Mouse (Mus musculus) forebrain, embryonic 16.5 days (tissue): ENCODE results near the gene Scarb2. TPM values are rescaled to one million over a fixed set of nuclear protein-coding genes. Genes with fewer than 3 reads are reported as not detected.

Source experiments
- ATAC-seq: fragments of 200-750 bp; cut with Nextera tagmentation; 2 replicates; pipeline ENCODE4 v1.8.0; 2017; ENCODE audit warnings: mild to moderate bottlenecking, moderate library complexity
- H3K27ac ChIP-seq: fragments of 300-500 bp; sonication (generic); 2 replicates; pipeline ENCODE4 v1.5.1; 2014; ENCODE audit warnings: low read length, control low read depth
- H3K27me3 ChIP-seq: fragments of 300-500 bp; sonication (generic); replicated peaks from 2 replicates; pipeline ENCODE4 v1.6.1; 2014; ENCODE audit warnings: low read length; ENCODE audit not compliant: control insufficient read depth, insufficient read depth
- H3K36me3 ChIP-seq: fragments of 300-500 bp; sonication (generic); 2 replicates; pipeline ENCODE4 v1.6.1; 2014; ENCODE audit not compliant: control insufficient read depth, insufficient read depth
- H3K4me1 ChIP-seq: fragments of 300-500 bp; sonication (generic); replicated peaks from 2 replicates; pipeline ENCODE4 v1.6.1; 2014; ENCODE audit warnings: low read length; ENCODE audit not compliant: control insufficient read depth, insufficient read depth
- H3K4me2 ChIP-seq: fragments of 300-500 bp; sonication (generic); 2 replicates; pipeline ENCODE4 v1.6.1; 2014; ENCODE audit warnings: mild to moderate bottlenecking, low read length, control low read depth
- H3K4me3 ChIP-seq: fragments of 300-500 bp; sonication (generic); replicated peaks from 2 replicates; pipeline ENCODE4 v1.5.1; 2014; ENCODE audit warnings: mild to moderate bottlenecking, low read length, control low read depth
- H3K9ac ChIP-seq: fragments of 300-500 bp; sonication (generic); replicated peaks from 2 replicates; pipeline ENCODE4 v1.6.1; 2014; ENCODE audit warnings: low read depth, low read length, control low read depth
- H3K9me3 ChIP-seq: fragments of 300-500 bp; sonication (generic); 2 replicates; pipeline ENCODE4 v1.6.1; 2016; ENCODE audit warnings: low read length; ENCODE audit not compliant: control insufficient read depth
- WGBS: fragments of 180-500 bp; shearing (Covaris S2); extraction: QIAGEN DNeasy Blood & Tissue Kit; methylation state at CpG from one replicate; pipeline ENCODE4 v1.1.7; 2014; 5-methylcytosine and 5-hydroxymethylcytosine counted together
- polyA plus RNA-seq: library from polyadenylated mRNA; unstranded; fragments of >200 nt; fragmentation: Nextera tagmentation; extraction: Ambion mirVana; gene quantifications from 2 replicates; pipeline ENCODE4 v1.2.1, GENCODE M21; 2015

The Scarb2 gene
- polyA plus RNA-seq, 1 experiment from 2014 or later = 27.0 TPM

- H3K4me3 ChIP-seq = no peak overlapping the region
- H3K9ac ChIP-seq = no peak overlapping the region
- H3K27me3 ChIP-seq = no peaks in the 10 kb centered on the region
- WGBS = 50% methylated on average over 5 of the region's 5 CpGs
- peaks cover 11% of the 10 kb centered on the region for H3K36me3 ChIP-seq
- no peak overlapping the region for H3K4me2 ChIP-seq
- no peak overlapping the region for H3K27ac ChIP-seq
- no peaks in the 10 kb centered on the region for H3K9me3 ChIP-seq
- no peak for ATAC-seq
- H3K4me1 ChIP-seq = no peaks in the 10 kb centered on the region
These were observed 47.9 kb downstream of the Scarb2 start for GRCm38 (mm10) chr5:92458726-92459125.

DNA sequence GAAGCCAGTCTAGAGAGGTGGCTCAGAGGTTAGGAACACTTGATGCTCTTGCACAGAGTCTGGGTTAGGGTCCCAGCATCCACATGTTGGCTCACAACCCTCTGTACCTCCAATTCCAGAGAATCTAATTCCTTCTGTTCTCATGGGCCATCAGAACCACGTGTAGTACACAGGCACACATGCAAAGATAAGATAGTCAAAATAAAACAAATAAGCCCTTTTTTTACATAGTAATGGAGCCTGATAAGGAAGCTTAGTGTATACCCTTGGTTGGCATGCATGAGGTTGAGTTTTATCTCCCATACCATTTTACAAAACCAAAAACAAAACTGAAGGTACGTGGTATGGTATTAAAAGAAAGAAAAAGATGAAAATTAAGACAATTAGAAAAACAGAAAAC, 49.2 kb downstream of the Scarb2 start:
- Histone ChIP-seq H3K4me2 (no peak overlapping the region), H3K27ac (no peak overlapping the region), H3K9me3 (no peaks in the 10 kb centered on the region), H3K27me3 (no peaks in the 10 kb centered on the region), H3K36me3 (peaks cover 20% of the 10 kb centered on the region), H3K4me3 (no peak overlapping the region), H3K4me1 (no peaks in the 10 kb centered on the region), H3K9ac (no peak overlapping the region)
- ATAC-seq = no peak
- whole genome bisulfite sequencing = 88% methylated on average over 2 of the region's 2 CpGs

GRCm38 (mm10) chr5:92452876-92453275, 53.8 kb downstream of the Scarb2 start:
- no peaks in the 10 kb centered on the region for H3K9me3 ChIP-seq
- no peak for ATAC-seq
- no peak overlapping the region for H3K9ac ChIP-seq
- H3K36me3 ChIP-seq = peaks cover 44% of the 10 kb centered on the region
- no peaks in the 10 kb centered on the region for H3K27me3 ChIP-seq
- no peak overlapping the region for H3K27ac ChIP-seq
- WGBS = 95% methylated on average over 5 of the region's 5 CpGs
- H3K4me1 ChIP-seq = no peaks in the 10 kb centered on the region
- no peak overlapping the region for H3K4me2 ChIP-seq
- no peak overlapping the region for H3K4me3 ChIP-seq

DNA sequence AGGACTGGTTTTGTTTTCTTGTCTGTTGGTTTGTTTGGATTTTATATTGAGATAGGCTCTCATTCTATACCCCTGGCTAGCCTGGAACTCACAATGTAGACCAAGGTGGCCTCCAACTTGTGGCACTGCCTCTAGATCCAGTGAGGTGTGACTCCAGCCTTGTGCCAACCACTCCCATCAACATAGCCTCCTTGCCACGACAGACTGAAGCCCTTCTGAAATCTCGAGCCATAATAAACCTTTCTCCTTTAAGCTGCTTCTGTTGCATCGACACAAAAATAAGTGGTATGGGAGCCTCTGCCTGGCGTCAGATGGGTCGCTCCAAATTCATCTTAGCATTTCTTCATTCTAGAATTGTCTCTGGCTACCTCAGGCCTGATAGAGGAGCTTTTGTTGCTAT, 59.9 kb downstream of the Scarb2 start:
- Histone ChIP-seq H3K4me2 (no peak overlapping the region), H3K27me3 (no peaks in the 10 kb centered on the region), H3K9ac (no peak overlapping the region), H3K4me1 (no peaks in the 10 kb centered on the region), H3K36me3 (peaks cover 43% of the 10 kb centered on the region), H3K4me3 (no peak overlapping the region), H3K27ac (no peak overlapping the region), H3K9me3 (no peaks in the 10 kb centered on the region)
- ATAC-seq = no peak
- WGBS = 95% methylated on average over 5 of the region's 5 CpGs

GRCm38 (mm10) chr5:92445016-92445415, 61.6 kb downstream of the Scarb2 start:
- Histone ChIP-seq H3K4me1 (no peaks in the 10 kb centered on the region), H3K4me2 (no peak overlapping the region), H3K4me3 (no peak overlapping the region), H3K9me3 (no peaks in the 10 kb centered on the region), H3K27ac (no peak overlapping the region), H3K27me3 (no peaks in the 10 kb centered on the region), H3K36me3 (peaks cover 32% of the 10 kb centered on the region), H3K9ac (no peak overlapping the region)
- ATAC-seq = no peak
- WGBS = 97% methylated on average over 2 of the region's 2 CpGs

GRCm38 (mm10) chr5:92442914-92443313, 63.7 kb downstream of the Scarb2 start:
- WGBS = 92% methylated on average over 7 of the region's 7 CpGs
- Histone ChIP-seq H3K4me3 (no peak overlapping the region), H3K4me2 (no peak overlapping the region), H3K36me3 (peaks cover 20% of the 10 kb centered on the region), H3K4me1 (no peaks in the 10 kb centered on the region), H3K27ac (no peak overlapping the region), H3K27me3 (no peaks in the 10 kb centered on the region), H3K9me3 (no peaks in the 10 kb centered on the region), H3K9ac (no peak overlapping the region)
- no peak for ATAC-seq

GRCm38 (mm10) chr5:92441494-92441893, 65.1 kb downstream of the Scarb2 start:
- ATAC-seq = no peak

DNA sequence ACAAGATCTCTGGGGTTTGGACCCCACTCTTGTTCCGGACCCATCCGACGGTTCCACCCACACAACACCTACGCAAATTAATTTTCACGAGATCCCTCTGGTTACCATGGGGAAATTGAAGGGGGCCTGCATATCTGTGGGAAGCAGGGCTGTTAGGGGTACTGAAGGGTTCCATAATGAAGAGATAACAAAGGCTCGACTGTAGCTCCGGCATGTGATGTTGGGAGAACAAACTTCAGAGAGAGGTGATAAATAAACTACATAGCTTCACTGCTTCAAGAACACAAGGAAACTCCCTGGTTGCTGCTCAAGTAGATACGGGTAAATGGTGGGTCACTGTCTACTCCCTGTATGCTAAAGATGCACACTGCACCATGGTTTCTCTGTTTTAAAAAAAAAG, 68.1 kb downstream of the Scarb2 start:
- H3K36me3 ChIP-seq = no peaks in the 10 kb centered on the region; the same call in 1 of the 2 replicates
- H3K9ac ChIP-seq = no peak overlapping the region
- no peak overlapping the region for H3K4me2 ChIP-seq
- H3K27me3 ChIP-seq = no peaks in the 10 kb centered on the region
- H3K4me1 ChIP-seq = peaks cover 8% of the 10 kb centered on the region
- H3K27ac ChIP-seq = no peak overlapping the region
- H3K4me3 ChIP-seq = no peak overlapping the region
- WGBS = 92% methylated on average over 8 of the region's 8 CpGs
- no peak for ATAC-seq
- no peaks in the 10 kb centered on the region for H3K9me3 ChIP-seq

More at GRCm38 (mm10) chr5:92441494-92441893, 65.1 kb downstream of the Scarb2 start:
- no peak overlapping the region for H3K4me2 ChIP-seq
- no peak overlapping the region for H3K4me3 ChIP-seq
- H3K4me1 ChIP-seq = no peaks in the 10 kb centered on the region
- H3K9me3 ChIP-seq = no peaks in the 10 kb centered on the region
- no peaks in the 10 kb centered on the region for H3K27me3 ChIP-seq
- no peak overlapping the region for H3K27ac ChIP-seq
- WGBS = 79% methylated on average over 5 of the region's 5 CpGs
- H3K9ac ChIP-seq = no peak overlapping the region
- peaks cover 9% of the 10 kb centered on the region for H3K36me3 ChIP-seq

DNA sequence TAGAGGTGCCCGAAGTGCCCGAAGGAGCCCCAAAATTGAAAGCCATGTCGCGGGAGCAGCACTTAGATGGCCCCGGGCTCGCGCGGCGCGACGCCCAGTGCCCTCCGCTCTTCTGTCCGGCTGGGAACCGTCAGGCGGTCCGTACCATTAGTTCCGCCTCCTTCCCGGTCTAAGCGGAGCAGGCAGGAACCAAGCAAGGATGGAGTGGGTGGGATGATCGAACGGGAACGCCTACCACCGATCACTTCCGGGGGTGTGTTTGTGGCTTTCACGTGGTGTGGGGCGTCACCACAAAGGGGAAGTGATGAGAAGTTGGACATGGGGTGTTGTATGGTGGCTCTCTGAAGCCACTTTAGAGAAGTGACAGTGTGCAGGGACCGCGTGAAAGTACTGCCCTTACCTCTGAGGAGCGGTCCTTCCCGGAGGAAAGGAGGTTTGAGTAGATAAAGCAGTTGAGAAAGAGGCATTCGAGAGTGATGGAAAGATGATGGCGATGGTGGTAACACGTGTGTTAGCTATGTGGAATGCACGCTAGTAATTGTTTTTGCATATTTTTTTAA, 71.5 kb downstream of the Scarb2 start, which contains the start of gene Nup54:
Gene Nup54 (minus strand): TSS at position 195 of the 560 bp plus-strand sequence.
- WGBS = under 1% methylated on average over 34 of the region's 34 CpGs
- peak within 1 kb of the TSS; percentile 89 for H3K27ac ChIP-seq

GRCm38 (mm10) chr5:92434571-92434985, 72.1 kb downstream of the Scarb2 start:
- Histone ChIP-seq H3K4me2 (peak overlapping the region; percentile 85), H3K9ac (peak overlapping the region; percentile 93), H3K27me3 (no peaks in the 10 kb centered on the region), H3K4me3 (peak overlapping the region; percentile 97), H3K9me3 (no peaks in the 10 kb centered on the region), H3K27ac (peak overlapping the region; percentile 89), H3K36me3 (no peaks in the 10 kb centered on the region), H3K4me1 (peaks cover 23% of the 10 kb centered on the region)
- 0% methylated on average over 35 of the region's 39 CpGs for WGBS
- ATAC-seq = peak; percentile 60

More for the DNA sequence above, 71.5 kb downstream of the Scarb2 start, which contains the start of gene Nup54:
- Histone ChIP-seq H3K36me3 (no peaks in the 10 kb centered on the region), H3K9ac (peak within 1 kb of the TSS; percentile 93), H3K27me3 (no peaks in the 10 kb centered on the region), H3K4me1 (peaks cover 23% of the 10 kb centered on the region), H3K4me2 (peak within 1 kb of the TSS; percentile 85), H3K9me3 (no peaks in the 10 kb centered on the region), H3K4me3 (peak within 1 kb of the TSS; percentile 97)
- ATAC-seq = peak; percentile 100
